Mouse (Mus musculus) neural tube, embryonic 11.5 days (tissue): ENCODE measurements around the gene Sgip1. TPM values are rescaled to one million over a fixed set of nuclear protein-coding genes. Genes with fewer than 3 reads are reported as not detected.

Experiments used
- ATAC-seq: fragments of 200-750 bp; cut with Nextera tagmentation; 2 replicates; pipeline ENCODE4 v1.8.0; 2017; ENCODE audit warnings: moderate number of reproducible peaks, mild to moderate bottlenecking, moderate TSS enrichment, moderate library complexity; ENCODE audit not compliant: insufficient read depth, low FRiP score, low TSS enrichment
- DNase-seq: peaks from one replicate; pipeline ENCODE4 v3.0.0-alpha.2; 2015; ENCODE audit warnings: low spot score
- H3K27ac ChIP-seq: fragments of 300-500 bp; sonication (generic); 2 replicates; pipeline ENCODE4 v1.5.1; 2014; ENCODE audit warnings: low read depth, mild to moderate bottlenecking, low read length
- H3K27me3 ChIP-seq: fragments of 300-500 bp; sonication (generic); 2 replicates; pipeline ENCODE4 v1.6.1; 2014; ENCODE audit warnings: mild to moderate bottlenecking, low read length, mixed read lengths; ENCODE audit not compliant: control insufficient read depth, insufficient read depth
- H3K36me3 ChIP-seq: fragments of 300-500 bp; sonication (generic); 2 replicates; pipeline ENCODE4 v1.6.1; 2014; ENCODE audit warnings: mild to moderate bottlenecking, low read length, moderate library complexity, mixed read lengths; ENCODE audit not compliant: control insufficient read depth, insufficient read depth
- H3K4me1 ChIP-seq: fragments of 300-500 bp; sonication (generic); 2 replicates; pipeline ENCODE4 v1.6.1; 2014; ENCODE audit warnings: low read length, mixed read lengths; ENCODE audit not compliant: control insufficient read depth, insufficient read depth
- H3K4me2 ChIP-seq: fragments of 300-500 bp; sonication (generic); 2 replicates; pipeline ENCODE4 v1.6.1; 2014; ENCODE audit warnings: low read depth, mild to moderate bottlenecking, moderate library complexity
- H3K4me3 ChIP-seq: fragments of 300-500 bp; sonication (generic); 2 replicates; pipeline ENCODE4 v1.5.1; 2014; ENCODE audit warnings: low read depth, low read length
- H3K9ac ChIP-seq: fragments of 300-500 bp; sonication (generic); 2 replicates; pipeline ENCODE4 v1.6.1; 2014; ENCODE audit warnings: mild to moderate bottlenecking, low read length
- H3K9me3 ChIP-seq: fragments of 300-500 bp; sonication (generic); 2 replicates; pipeline ENCODE4 v1.6.1; 2016; ENCODE audit warnings: low read length; ENCODE audit not compliant: control insufficient read depth
- WGBS: fragments of 180-500 bp; shearing (Covaris S2); extraction: QIAGEN DNeasy Blood & Tissue Kit; methylation state at CpG from one replicate; pipeline ENCODE4 v1.1.7; 2014; 5-methylcytosine and 5-hydroxymethylcytosine counted together
- polyA plus RNA-seq: library from polyadenylated mRNA; unstranded; fragments of >200 nt; fragmentation: Nextera tagmentation; extraction: Ambion mirVana; gene quantifications from 2 replicates; pipeline ENCODE4 v1.2.1, GENCODE M21; 2014

Sgip1 gene
- polyA plus RNA-seq, 1 experiment from 2014 or later, result 20.0 TPM

DNA sequence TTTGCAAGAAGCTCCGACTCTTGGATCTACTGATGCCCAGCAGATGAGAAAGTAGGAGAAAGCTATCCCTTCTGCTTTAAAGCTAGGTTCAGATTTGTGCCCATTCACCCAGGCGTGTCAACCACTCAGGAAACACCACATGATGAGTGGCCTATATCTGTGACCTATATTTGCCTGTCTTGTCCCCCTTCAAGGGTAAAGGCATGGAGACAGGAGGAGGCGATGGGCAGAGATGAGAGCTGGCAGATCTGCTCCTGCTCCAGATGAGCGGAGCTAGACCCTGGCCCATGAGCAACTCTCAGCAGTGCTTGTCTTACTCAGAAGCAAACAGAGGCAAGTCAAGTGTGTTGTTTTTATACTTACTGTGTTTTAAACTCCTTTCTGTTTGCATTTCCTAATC, 269.6 kb downstream of the Sgip1 start:
- H3K36me3 ChIP-seq, result no peaks in the 10 kb centered on the region
- H3K4me3 ChIP-seq, result no peak overlapping the region
- 91% methylated on average over 4 of the region's 4 CpGs for WGBS

DNA sequence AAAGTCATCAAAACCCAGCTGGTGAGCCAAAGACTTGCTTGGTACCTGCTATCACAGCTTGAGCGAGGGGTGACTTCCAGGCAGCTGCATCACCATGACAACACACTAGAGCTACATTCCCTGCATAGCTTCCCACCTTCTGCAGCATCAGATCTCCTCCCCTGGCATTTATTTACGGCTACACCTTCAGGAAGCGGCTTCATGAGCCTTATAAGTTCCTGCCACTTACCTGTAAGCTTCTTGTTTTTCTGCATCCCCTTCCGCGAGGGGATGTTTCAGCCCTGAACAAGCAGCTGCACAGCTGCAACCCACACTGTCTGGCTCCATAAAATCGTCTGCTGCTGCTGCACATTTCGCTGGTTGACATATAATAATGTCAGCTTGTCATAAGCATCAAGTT, 270.7 kb downstream of the Sgip1 start:
- no peaks in the 10 kb centered on the region for H3K36me3 ChIP-seq
- WGBS, result 45% methylated on average over 7 of the region's 7 CpGs
- H3K27me3 ChIP-seq, result no peaks in the 10 kb centered on the region
- H3K4me1 ChIP-seq, result no peaks in the 10 kb centered on the region
- no peak overlapping the region for H3K4me2 ChIP-seq
- no peak for DNase-seq
- no peak for ATAC-seq
- no peaks in the 10 kb centered on the region for H3K9me3 ChIP-seq
- no peak overlapping the region for H3K9ac ChIP-seq
- H3K4me3 ChIP-seq, result no peak overlapping the region
- H3K27ac ChIP-seq, result no peak overlapping the region

More for the DNA sequence above, 269.6 kb downstream of the Sgip1 start:
- H3K27ac ChIP-seq, result no peak overlapping the region
- no peak for ATAC-seq
- H3K4me2 ChIP-seq, result no peak overlapping the region
- H3K9me3 ChIP-seq, result no peaks in the 10 kb centered on the region
- H3K27me3 ChIP-seq, result no peaks in the 10 kb centered on the region
- H3K9ac ChIP-seq, result no peak overlapping the region
- DNase-seq, result no peak
- H3K4me1 ChIP-seq, result no peaks in the 10 kb centered on the region

DNA sequence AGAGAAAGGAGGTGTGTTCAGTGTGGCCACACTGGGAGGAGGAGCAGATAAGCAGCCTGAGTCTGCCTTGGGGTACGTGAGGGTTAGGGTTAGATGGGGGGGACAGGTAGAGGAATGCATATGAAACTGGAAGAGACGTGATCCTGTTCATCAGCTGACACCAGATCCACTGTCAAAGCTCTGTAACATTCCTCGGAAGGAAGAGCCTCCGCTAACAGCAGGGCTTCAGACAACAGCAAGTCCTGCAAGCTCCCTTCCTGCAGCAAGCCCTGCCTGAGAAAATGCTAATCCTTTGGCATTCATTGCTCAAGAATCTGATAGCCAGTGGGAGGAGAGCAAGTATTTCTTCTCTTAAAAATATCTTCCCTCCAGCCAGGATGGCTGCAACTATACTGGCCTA, 272.4 kb downstream of the Sgip1 start:
- Histone ChIP-seq H3K9ac (no peak overlapping the region), H3K27ac (no peak overlapping the region), H3K9me3 (no peaks in the 10 kb centered on the region), H3K4me1 (no peaks in the 10 kb centered on the region), H3K4me3 (no peak overlapping the region), H3K4me2 (no peak overlapping the region), H3K27me3 (no peaks in the 10 kb centered on the region), H3K36me3 (no peaks in the 10 kb centered on the region)
- DNase-seq (no peak), ATAC-seq (no peak)
- 13% methylated on average over 4 of the region's 4 CpGs for WGBS

Other genes starting within 250 kb of the Sgip1 start
- 0.44 and 1.2 TPM in 2 replicates for gene Tctex1d1, start 237.3 kb downstream of the Sgip1 start, polyA plus RNA-seq